Mouse (Mus musculus) midbrain, postnatal 0 days (tissue): ENCODE results near the gene Gm42742. TPM values are rescaled to one million over a fixed set of nuclear protein-coding genes. Genes with fewer than 3 reads are reported as not detected.

Experiments used
- ATAC-seq: fragments of 200-750 bp; cut with Nextera tagmentation; 2 replicates; pipeline ENCODE4 v1.8.0; 2017; ENCODE audit warnings: moderate number of reproducible peaks, mild to moderate bottlenecking, moderate TSS enrichment, moderate library complexity; ENCODE audit not compliant: low FRiP score
- DNase-seq: peaks from one replicate; pipeline ENCODE4 v3.0.0-alpha.2; 2015; ENCODE audit warnings: low spot score
- H3K27ac ChIP-seq: fragments of 300-500 bp; sonication (generic); 2 replicates; pipeline ENCODE4 v1.5.1; 2014; ENCODE audit warnings: low read depth, mild to moderate bottlenecking, low read length, mixed read lengths
- H3K27me3 ChIP-seq: fragments of 300-500 bp; sonication (generic); 2 replicates; pipeline ENCODE4 v1.6.1; 2014; ENCODE audit warnings: low read length, control low read depth, mixed read lengths; ENCODE audit not compliant: insufficient read depth
- H3K36me3 ChIP-seq: fragments of 300-500 bp; sonication (generic); 2 replicates; pipeline ENCODE4 v1.6.1; 2014; ENCODE audit warnings: low read length, control low read depth, mixed read lengths; ENCODE audit not compliant: insufficient read depth
- H3K4me1 ChIP-seq: fragments of 300-500 bp; sonication (generic); 2 replicates; pipeline ENCODE4 v1.6.1; 2014; ENCODE audit warnings: mild to moderate bottlenecking, control low read depth, antibody characterized with exemption, low read length, mixed read lengths; ENCODE audit not compliant: insufficient read depth
- H3K4me2 ChIP-seq: fragments of 300-500 bp; sonication (generic); 2 replicates; pipeline ENCODE4 v1.6.1; 2014; ENCODE audit warnings: low read depth, mild to moderate bottlenecking, low read length, mixed read lengths; ENCODE audit not compliant: poor library complexity, severe bottlenecking
- H3K4me3 ChIP-seq: fragments of 300-500 bp; sonication (generic); 2 replicates; pipeline ENCODE4 v1.5.1; 2014; ENCODE audit warnings: low read depth, mild to moderate bottlenecking, low read length, moderate library complexity
- H3K9ac ChIP-seq: fragments of 300-500 bp; sonication (generic); replicated peaks from 2 replicates; pipeline ENCODE4 v1.6.1; 2014; ENCODE audit warnings: mild to moderate bottlenecking, low read length, moderate library complexity, mixed read lengths; ENCODE audit not compliant: poor library complexity, severe bottlenecking
- H3K9me3 ChIP-seq: fragments of 300-500 bp; sonication (generic); 2 replicates; pipeline ENCODE4 v1.6.1; 2016; ENCODE audit warnings: low read length, control low read depth
- CTCF ChIP-seq: IDR thresholded peaks from 2 replicates; pipeline ENCODE4 v1.5.1; 2016; ENCODE audit warnings: antibody characterized with exemption, mild to moderate bottlenecking
- WGBS: fragments of 180-500 bp; shearing (Covaris S2); extraction: QIAGEN DNeasy Blood & Tissue Kit; methylation state at CpG from one replicate; pipeline ENCODE4 v1.1.7; 2014; 5-methylcytosine and 5-hydroxymethylcytosine counted together
- polyA plus RNA-seq: library from polyadenylated mRNA; unstranded; fragments of >200 nt; fragmentation: Nextera tagmentation; extraction: Ambion mirVana; gene quantifications from 2 replicates; pipeline ENCODE4 v1.2.1, GENCODE M21; 2015
- total RNA-seq: library from RNA; depleted of rRNA; stranded (reverse); fragments of >200 nt; gene quantifications from 2 replicates; pipeline ENCODE4 v1.2.3, GENCODE M21; 2014

Gm42742 gene
- total and polyA plus RNA-seq, 2 experiments from 2014 or later = 45.3 to 55.5 TPM

DNA sequence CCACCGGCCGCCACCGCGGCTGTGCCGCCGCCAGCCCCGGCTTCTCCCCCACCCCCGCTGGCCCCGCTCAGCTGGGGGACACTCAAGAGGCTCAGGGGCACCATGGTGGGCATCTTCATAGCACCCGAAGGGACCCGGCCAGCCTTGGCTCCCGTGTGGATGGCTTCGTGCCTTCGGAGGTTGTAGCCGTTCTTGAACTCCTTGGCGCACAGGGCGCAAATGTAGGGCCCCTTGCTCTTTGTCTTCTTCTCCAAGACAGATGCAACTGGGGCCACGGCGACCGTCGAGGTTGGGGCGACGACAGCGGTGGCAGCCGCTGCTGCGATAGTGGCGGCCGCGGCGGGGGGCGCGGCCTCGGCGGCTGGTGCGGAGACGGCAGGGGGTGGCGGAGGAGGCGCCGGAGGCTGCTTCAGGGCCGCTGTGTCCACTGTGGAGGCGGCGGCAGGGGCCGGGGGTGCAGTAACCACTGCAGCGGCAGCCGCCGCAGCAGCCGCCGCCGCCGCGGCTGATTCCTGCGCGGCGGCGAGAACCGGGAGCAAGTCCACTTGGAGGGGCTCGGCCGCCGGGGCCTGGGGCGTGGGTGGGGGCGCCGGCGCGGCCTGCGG is 4.8 kb upstream of the Gm42742 start:
- ATAC-seq (no peak), DNase-seq (peak; percentile 36)
- WGBS = under 1% methylated on average over 39 of the region's 65 CpGs

DNA sequence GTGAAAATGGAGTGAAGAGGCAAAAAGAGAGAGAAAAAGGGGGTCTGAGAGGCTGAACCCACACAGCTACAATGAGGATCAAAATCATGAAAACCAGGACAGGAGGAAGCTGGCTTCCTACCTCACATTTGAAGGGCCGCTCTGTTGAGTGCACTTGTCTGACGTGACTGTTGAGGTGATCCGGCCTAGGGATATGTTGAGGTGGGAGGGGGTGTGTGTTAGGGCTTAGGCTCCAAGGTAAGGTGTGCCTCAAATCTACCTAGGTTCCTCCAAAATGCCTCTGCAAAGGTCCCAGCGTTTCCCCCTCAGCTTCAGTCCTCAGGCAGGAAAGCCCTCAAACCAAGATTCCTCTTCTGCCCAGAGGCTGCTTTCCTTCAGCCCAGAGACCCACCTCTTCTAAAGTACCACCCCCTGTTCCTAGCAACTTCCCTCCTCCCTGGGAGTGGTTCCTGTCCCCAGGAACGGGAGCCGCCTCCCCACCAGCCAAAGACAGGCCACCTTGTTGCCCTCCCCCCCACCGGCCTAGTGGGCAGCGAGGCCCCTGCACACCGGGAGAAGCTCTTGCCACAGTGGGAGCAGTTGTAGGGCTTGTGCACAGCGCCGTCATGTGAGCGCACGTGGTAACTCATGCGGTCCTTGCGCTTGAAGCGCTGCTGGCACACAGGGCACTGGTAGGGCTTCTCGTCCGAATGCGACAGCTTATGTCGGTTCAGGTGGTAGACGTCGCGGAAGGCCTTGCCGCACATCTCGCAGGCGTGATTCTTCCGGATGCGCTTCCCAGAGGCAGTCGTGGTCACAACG is 4.1 kb upstream of the Gm42742 start:
- WGBS = 1% methylated on average over 29 of the region's 30 CpGs
- Histone ChIP-seq H3K4me2 (peak overlapping the region; percentile 76), H3K4me1 (peaks cover 27% of the 10 kb centered on the region), H3K9ac (peak overlapping the region; percentile 96), H3K9me3 (no peaks in the 10 kb centered on the region), H3K4me3 (peak overlapping the region; percentile 90), H3K36me3 (peaks cover 15% of the 10 kb centered on the region), H3K27ac (peak overlapping the region; percentile 99), H3K27me3 (no peaks in the 10 kb centered on the region)
- TF ChIP-seq CTCF = peak; percentile 72
- ATAC-seq (peak; percentile 59; the same call in 1 of the 2 replicates), DNase-seq (peak; percentile 91)

More for the DNA sequence above, 4.8 kb upstream of the Gm42742 start:
- Histone ChIP-seq H3K27me3 (no peaks in the 10 kb centered on the region), H3K9me3 (no peaks in the 10 kb centered on the region), H3K4me2 (peak overlapping the region; percentile 76), H3K9ac (peak overlapping the region; percentile 96), H3K4me1 (peaks cover 21% of the 10 kb centered on the region), H3K27ac (peak overlapping the region; percentile 99), H3K4me3 (peak overlapping the region; percentile 90), H3K36me3 (peaks cover 15% of the 10 kb centered on the region)
- TF ChIP-seq CTCF = no peak

DNA sequence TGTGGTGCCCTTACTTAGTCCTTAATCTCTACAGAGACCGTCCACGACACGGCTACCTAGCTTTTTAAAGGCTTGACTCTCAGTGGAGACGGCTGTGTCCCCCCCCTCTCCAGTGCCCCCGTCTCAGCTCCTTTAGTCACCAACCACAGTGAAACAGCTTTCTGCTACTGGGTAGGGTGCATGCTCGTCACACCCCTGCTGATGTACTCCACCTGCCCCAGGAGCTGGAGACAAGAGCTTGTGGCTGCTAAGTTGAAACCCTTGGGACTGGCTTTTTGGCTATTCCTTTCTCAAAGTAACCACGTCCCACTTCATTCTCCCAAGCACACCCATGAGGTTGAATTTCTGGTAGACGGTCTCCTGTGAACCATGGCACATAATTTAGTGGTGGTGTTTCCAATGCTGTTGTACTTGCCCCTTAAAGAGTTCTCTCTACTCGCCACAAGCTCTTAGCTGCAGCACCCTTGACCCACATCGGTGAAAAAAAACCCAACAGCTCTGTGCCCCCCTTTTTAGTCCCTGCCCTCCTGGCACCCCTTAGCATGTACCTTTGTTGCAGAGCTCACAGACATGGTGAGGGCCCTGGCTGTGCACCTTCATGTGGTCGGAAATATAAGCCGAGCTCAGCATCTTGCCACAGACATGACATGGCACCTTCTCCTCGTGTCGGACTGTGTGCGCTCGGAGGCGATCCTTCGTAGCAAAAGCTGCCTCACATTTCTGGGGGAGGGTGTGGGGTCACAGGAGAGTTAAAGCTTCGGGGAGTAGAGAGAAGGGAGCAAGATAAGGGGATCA is 3.2 kb upstream of the Gm42742 start:
- WGBS = 19% methylated on average over 19 of the region's 19 CpGs
- no peak for TF ChIP-seq CTCF
- H3K27me3 ChIP-seq = no peaks in the 10 kb centered on the region
- no peak for DNase-seq
- peaks cover 36% of the 10 kb centered on the region for H3K4me1 ChIP-seq
- no peak for ATAC-seq
- H3K36me3 ChIP-seq = peaks cover 15% of the 10 kb centered on the region
- no peaks in the 10 kb centered on the region for H3K9me3 ChIP-seq
- H3K4me3 ChIP-seq = peak overlapping the region; percentile 90
- H3K27ac ChIP-seq = peak overlapping the region; percentile 99
- H3K4me2 ChIP-seq = peak overlapping the region; percentile 76
- peak overlapping the region; percentile 96 for H3K9ac ChIP-seq

DNA sequence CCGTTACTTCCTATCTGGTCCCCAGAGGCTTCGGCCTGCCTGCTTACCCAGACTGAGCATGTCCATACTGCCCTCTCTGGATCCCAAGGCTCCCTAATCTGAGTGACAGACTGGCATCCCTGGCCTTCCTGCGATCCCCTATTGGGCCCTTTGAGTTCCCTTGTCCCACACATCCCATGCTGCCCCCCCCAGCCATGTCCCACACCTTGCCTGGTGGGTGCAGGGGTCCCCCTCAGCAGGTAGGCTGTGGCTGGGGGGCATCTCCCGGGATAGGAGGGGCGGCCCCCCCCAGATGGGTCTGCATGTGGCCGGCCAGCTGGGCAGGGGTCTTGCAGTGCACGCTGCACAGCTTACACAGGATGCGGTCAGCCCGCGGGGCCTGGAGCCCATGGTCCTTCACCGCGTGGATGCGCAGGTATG is 2.4 kb upstream of the Gm42742 start:
- H3K9ac ChIP-seq = peak overlapping the region; percentile 96
- peaks cover 42% of the 10 kb centered on the region for H3K4me1 ChIP-seq
- no peak for ATAC-seq
- peaks cover 15% of the 10 kb centered on the region for H3K36me3 ChIP-seq
- peak overlapping the region; percentile 90 for H3K4me3 ChIP-seq
- H3K9me3 ChIP-seq = no peaks in the 10 kb centered on the region
- no peaks in the 10 kb centered on the region for H3K27me3 ChIP-seq
- no peak for DNase-seq
- WGBS = 69% methylated on average over 13 of the region's 13 CpGs
- no peak for TF ChIP-seq CTCF
- H3K4me2 ChIP-seq = peak overlapping the region; percentile 76
- peak overlapping the region; percentile 9; the same call in 1 of the 2 replicates for H3K27ac ChIP-seq

DNA sequence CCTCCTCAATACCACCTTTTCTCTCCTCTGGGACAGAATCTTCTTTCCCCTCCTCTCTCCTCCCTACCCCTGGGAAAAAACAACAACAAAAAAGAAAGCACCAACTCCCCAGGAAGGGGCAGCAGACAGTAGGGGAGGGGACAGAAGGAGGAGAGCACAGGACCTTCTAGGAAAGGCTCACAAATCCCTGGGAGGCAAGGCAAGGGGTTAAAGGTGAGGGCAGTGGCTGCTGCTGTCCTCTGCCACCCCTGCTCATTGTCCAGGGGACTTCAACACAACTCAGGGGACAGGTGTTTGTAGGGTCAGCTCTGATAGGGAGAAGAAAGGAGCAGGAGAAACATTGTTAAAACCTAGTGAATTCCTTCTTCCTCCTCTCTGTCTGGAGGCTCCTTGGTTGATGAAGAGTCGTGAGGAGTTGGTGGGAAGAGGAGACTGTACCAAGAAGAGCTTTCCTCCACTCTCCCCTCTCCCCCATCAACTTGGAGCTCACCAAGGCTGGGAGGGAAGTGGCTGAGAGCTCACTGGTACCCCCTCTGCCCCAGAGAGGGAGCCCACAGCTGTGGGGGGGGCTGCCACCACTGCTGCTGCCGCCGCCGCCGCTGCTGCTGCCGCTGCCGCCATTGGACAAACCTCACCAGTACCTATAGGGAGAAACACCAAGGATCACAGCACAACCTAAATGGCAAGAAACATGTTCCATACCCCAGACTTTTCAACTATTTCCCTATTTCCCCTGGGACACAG is 1.8 kb upstream of the Gm42742 start:
- Histone ChIP-seq H3K4me3 (peak overlapping the region; percentile 90), H3K4me2 (peak overlapping the region; percentile 76), H3K4me1 (peaks cover 42% of the 10 kb centered on the region), H3K27me3 (no peaks in the 10 kb centered on the region), H3K27ac (peak overlapping the region; percentile 82; the same call in 1 of the 2 replicates), H3K9me3 (no peaks in the 10 kb centered on the region), H3K9ac (peak overlapping the region; percentile 96), H3K36me3 (peaks cover 15% of the 10 kb centered on the region)
- no peak for DNase-seq
- ATAC-seq = no peak
- TF ChIP-seq CTCF = no peak
- WGBS = 81% methylated on average over 7 of the region's 7 CpGs
